Mouse (Mus musculus): ENCODE results near the gene Tcerg1l. TPM values are rescaled to one million over a fixed set of nuclear protein-coding genes. Genes with fewer than 3 reads are reported as not detected.

The Tcerg1l gene
- polyA plus RNA-seq, 1 experiment, result 0.16 TPM

- TF ChIP-seq POLR2A (IDR thresholded peaks at IDR 0.05; ENCODE audit: low read depth, low read length) (no peak), CTCF (conservative IDR thresholded peaks at IDR 0.05; ENCODE audit: insufficient read depth, insufficient read length, low read depth, low read length) (no peak)
- no peaks in the 10 kb centered on the region for H3K36me3 ChIP-seq (ENCODE audit: control insufficient read depth, insufficient read depth, low read length)
- no peak overlapping the region for H3K4me3 ChIP-seq (ENCODE audit: insufficient read depth, low read depth, low read length)
- H3K4me1 ChIP-seq (ENCODE audit: control insufficient read depth, insufficient read depth, low read length), result no peaks in the 10 kb centered on the region
- no peaks in the 10 kb centered on the region for H3K27me3 ChIP-seq (replicated peaks; ENCODE audit: control insufficient read depth, insufficient read depth, low read length)
- no peak overlapping the region for H3K27ac ChIP-seq (ENCODE audit: insufficient read depth, low read depth, low read length)
- 70% methylated on average over 5 of the region's 5 CpGs for WGBS
- no peak for DNase-seq
Measured at GRCm38 (mm10) chr7:138242229-138242628, 155.3 kb downstream of the Tcerg1l start.

GRCm38 (mm10) chr7:138237708-138238225 is 159.8 kb downstream of the Tcerg1l start:
- H3K36me3 ChIP-seq (ENCODE audit: control insufficient read depth, insufficient read depth, low read length), result no peaks in the 10 kb centered on the region
- no peak for TF ChIP-seq POLR2A (IDR thresholded peaks at IDR 0.05; ENCODE audit: low read depth, low read length)
- no peak for TF ChIP-seq CTCF (conservative IDR thresholded peaks at IDR 0.05; ENCODE audit: insufficient read depth, insufficient read length, low read depth, low read length)

GRCm38 (mm10) chr7:138224252-138224651 is 173.3 kb downstream of the Tcerg1l start:
- H3K36me3 ChIP-seq (ENCODE audit: control insufficient read depth, insufficient read depth, low read length), result no peaks in the 10 kb centered on the region
- no peaks in the 10 kb centered on the region for H3K27me3 ChIP-seq (replicated peaks; ENCODE audit: control insufficient read depth, insufficient read depth, low read length)
- H3K4me1 ChIP-seq (ENCODE audit: control insufficient read depth, insufficient read depth, low read length), result no peaks in the 10 kb centered on the region
- no peak overlapping the region for H3K4me3 ChIP-seq (ENCODE audit: insufficient read depth, low read depth, low read length)
- DNase-seq, result no peak
- H3K27ac ChIP-seq (ENCODE audit: insufficient read depth, low read depth, low read length), result no peak overlapping the region
- WGBS, result 81% methylated on average over 3 of the region's 3 CpGs
- TF ChIP-seq CTCF (conservative IDR thresholded peaks at IDR 0.05; ENCODE audit: insufficient read depth, insufficient read length, low read depth, low read length), result no peak
- TF ChIP-seq POLR2A (IDR thresholded peaks at IDR 0.05; ENCODE audit: low read depth, low read length), result no peak

More at GRCm38 (mm10) chr7:138237708-138238225, 159.8 kb downstream of the Tcerg1l start:
- Histone ChIP-seq H3K4me1 (ENCODE audit: control insufficient read depth, insufficient read depth, low read length) (no peaks in the 10 kb centered on the region), H3K27ac (ENCODE audit: insufficient read depth, low read depth, low read length) (no peak overlapping the region), H3K27me3 (replicated peaks; ENCODE audit: control insufficient read depth, insufficient read depth, low read length) (no peaks in the 10 kb centered on the region), H3K4me3 (ENCODE audit: insufficient read depth, low read depth, low read length) (no peak overlapping the region)
- DNase-seq, result no peak
- WGBS, result 55% methylated on average over 5 of the region's 5 CpGs

- Histone ChIP-seq H3K36me3 (ENCODE audit: control insufficient read depth, insufficient read depth, low read length) (no peaks in the 10 kb centered on the region), H3K4me1 (ENCODE audit: control insufficient read depth, insufficient read depth, low read length) (no peaks in the 10 kb centered on the region), H3K27me3 (replicated peaks; ENCODE audit: control insufficient read depth, insufficient read depth, low read length) (no peaks in the 10 kb centered on the region), H3K4me3 (ENCODE audit: insufficient read depth, low read depth, low read length) (no peak overlapping the region), H3K27ac (ENCODE audit: insufficient read depth, low read depth, low read length) (no peak overlapping the region)
- WGBS, result 70% methylated on average over 4 of the region's 4 CpGs
- TF ChIP-seq POLR2A (IDR thresholded peaks at IDR 0.05; ENCODE audit: low read depth, low read length) (no peak), CTCF (conservative IDR thresholded peaks at IDR 0.05; ENCODE audit: insufficient read depth, insufficient read length, low read depth, low read length) (no peak)
- DNase-seq, result no peak
Measured at GRCm38 (mm10) chr7:138222951-138223350, 174.6 kb downstream of the Tcerg1l start.

- Histone ChIP-seq H3K36me3 (ENCODE audit: control insufficient read depth, insufficient read depth, low read length) (no peaks in the 10 kb centered on the region), H3K27ac (ENCODE audit: insufficient read depth, low read depth, low read length) (no peak overlapping the region), H3K4me3 (ENCODE audit: insufficient read depth, low read depth, low read length) (no peak overlapping the region), H3K4me1 (ENCODE audit: control insufficient read depth, insufficient read depth, low read length) (no peaks in the 10 kb centered on the region), H3K27me3 (replicated peaks; ENCODE audit: control insufficient read depth, insufficient read depth, low read length) (no peaks in the 10 kb centered on the region; the same call in 1 of the 2 replicates)
- TF ChIP-seq POLR2A (IDR thresholded peaks at IDR 0.05; ENCODE audit: low read depth, low read length) (no peak), CTCF (conservative IDR thresholded peaks at IDR 0.05; ENCODE audit: insufficient read depth, insufficient read length, low read depth, low read length) (no peak)
- peak; percentile 31 for DNase-seq
- 51% methylated on average over 6 of the region's 6 CpGs for WGBS
Measured at GRCm38 (mm10) chr7:138217556-138218098, 179.9 kb downstream of the Tcerg1l start.

GRCm38 (mm10) chr7:138215177-138215830 is 182.2 kb downstream of the Tcerg1l start:
- Histone ChIP-seq H3K27ac (ENCODE audit: insufficient read depth, low read depth, low read length) (no peak overlapping the region), H3K4me1 (ENCODE audit: control insufficient read depth, insufficient read depth, low read length) (no peaks in the 10 kb centered on the region), H3K27me3 (replicated peaks; ENCODE audit: control insufficient read depth, insufficient read depth, low read length) (no peaks in the 10 kb centered on the region; the same call in 1 of the 2 replicates), H3K4me3 (ENCODE audit: insufficient read depth, low read depth, low read length) (no peak overlapping the region), H3K36me3 (ENCODE audit: control insufficient read depth, insufficient read depth, low read length) (no peaks in the 10 kb centered on the region)
- 44% methylated on average over 15 of the region's 15 CpGs for WGBS
- TF ChIP-seq CTCF (conservative IDR thresholded peaks at IDR 0.05; ENCODE audit: insufficient read depth, insufficient read length, low read depth, low read length) (no peak), POLR2A (IDR thresholded peaks at IDR 0.05; ENCODE audit: low read depth, low read length) (no peak)
- no peak for DNase-seq

GRCm38 (mm10) chr7:138214710-138215109 is 182.8 kb downstream of the Tcerg1l start:
- no peaks in the 10 kb centered on the region for H3K4me1 ChIP-seq (ENCODE audit: control insufficient read depth, insufficient read depth, low read length)
- DNase-seq, result no peak

More at GRCm38 (mm10) chr7:138214710-138215109, 182.8 kb downstream of the Tcerg1l start:
- no peaks in the 10 kb centered on the region for H3K36me3 ChIP-seq (ENCODE audit: control insufficient read depth, insufficient read depth, low read length)
- 68% methylated on average over 9 of the region's 9 CpGs for WGBS
- no peak for TF ChIP-seq POLR2A (IDR thresholded peaks at IDR 0.05; ENCODE audit: low read depth, low read length)
- no peak for TF ChIP-seq CTCF (conservative IDR thresholded peaks at IDR 0.05; ENCODE audit: insufficient read depth, insufficient read length, low read depth, low read length)
- no peak overlapping the region for H3K4me3 ChIP-seq (ENCODE audit: insufficient read depth, low read depth, low read length)
- no peak overlapping the region for H3K27ac ChIP-seq (ENCODE audit: insufficient read depth, low read depth, low read length)
- no peaks in the 10 kb centered on the region; the same call in 1 of the 2 replicates for H3K27me3 ChIP-seq (replicated peaks; ENCODE audit: control insufficient read depth, insufficient read depth, low read length)
